Mouse (Mus musculus) heart, embryonic 10.5 days (tissue): ENCODE results near the gene Inpp5b. TPM values are rescaled to one million over a fixed set of nuclear protein-coding genes. Genes with fewer than 3 reads are reported as not detected.
A peak's percentile ranks its signal among the peaks of the same experiment; 100 is the strongest.

Experiments used
- DNase-seq: peaks from one replicate; pipeline ENCODE4 v3.0.0-alpha.2; 2017; ENCODE audit warnings: low spot score
- H3K27ac ChIP-seq: fragments of 300-500 bp; sonication (generic); 2 replicates; pipeline ENCODE4 v1.5.1; 2016; ENCODE audit warnings: mild to moderate bottlenecking
- H3K27me3 ChIP-seq: fragments of 300-500 bp; sonication (generic); 2 replicates; pipeline ENCODE4 v1.6.1; 2016; ENCODE audit warnings: mild to moderate bottlenecking; ENCODE audit not compliant: poor library complexity, insufficient read depth, severe bottlenecking
- H3K36me3 ChIP-seq: fragments of 300-500 bp; sonication (generic); 2 replicates; pipeline ENCODE4 v1.6.1; 2016; ENCODE audit warnings: mild to moderate bottlenecking, moderate library complexity
- H3K4me1 ChIP-seq: fragments of 300-500 bp; sonication (generic); 2 replicates; pipeline ENCODE4 v1.6.1; 2016; ENCODE audit warnings: mild to moderate bottlenecking
- H3K4me3 ChIP-seq: fragments of 300-500 bp; sonication (generic); 2 replicates; pipeline ENCODE4 v1.5.1; 2016; ENCODE audit warnings: mild to moderate bottlenecking, moderate library complexity
- H3K9me3 ChIP-seq: fragments of 300-500 bp; sonication (generic); 2 replicates; pipeline ENCODE4 v1.6.1; 2016; ENCODE audit warnings: mild to moderate bottlenecking, moderate library complexity
- WGBS: fragments of 180-500 bp; shearing (Covaris S2); methylation state at CpG from one replicate; pipeline ENCODE4 v1.1.7; 2016; 5-methylcytosine and 5-hydroxymethylcytosine counted together
- polyA plus RNA-seq: library from polyadenylated mRNA; unstranded; fragments of >200 nt; fragmentation: Nextera tagmentation; extraction: Ambion mirVana; gene quantifications from 2 replicates; pipeline ENCODE4 v1.2.1, GENCODE M21; 2016

Inpp5b gene
- polyA plus RNA-seq, 1 experiment from 2014 or later = 25.5 TPM

DNA sequence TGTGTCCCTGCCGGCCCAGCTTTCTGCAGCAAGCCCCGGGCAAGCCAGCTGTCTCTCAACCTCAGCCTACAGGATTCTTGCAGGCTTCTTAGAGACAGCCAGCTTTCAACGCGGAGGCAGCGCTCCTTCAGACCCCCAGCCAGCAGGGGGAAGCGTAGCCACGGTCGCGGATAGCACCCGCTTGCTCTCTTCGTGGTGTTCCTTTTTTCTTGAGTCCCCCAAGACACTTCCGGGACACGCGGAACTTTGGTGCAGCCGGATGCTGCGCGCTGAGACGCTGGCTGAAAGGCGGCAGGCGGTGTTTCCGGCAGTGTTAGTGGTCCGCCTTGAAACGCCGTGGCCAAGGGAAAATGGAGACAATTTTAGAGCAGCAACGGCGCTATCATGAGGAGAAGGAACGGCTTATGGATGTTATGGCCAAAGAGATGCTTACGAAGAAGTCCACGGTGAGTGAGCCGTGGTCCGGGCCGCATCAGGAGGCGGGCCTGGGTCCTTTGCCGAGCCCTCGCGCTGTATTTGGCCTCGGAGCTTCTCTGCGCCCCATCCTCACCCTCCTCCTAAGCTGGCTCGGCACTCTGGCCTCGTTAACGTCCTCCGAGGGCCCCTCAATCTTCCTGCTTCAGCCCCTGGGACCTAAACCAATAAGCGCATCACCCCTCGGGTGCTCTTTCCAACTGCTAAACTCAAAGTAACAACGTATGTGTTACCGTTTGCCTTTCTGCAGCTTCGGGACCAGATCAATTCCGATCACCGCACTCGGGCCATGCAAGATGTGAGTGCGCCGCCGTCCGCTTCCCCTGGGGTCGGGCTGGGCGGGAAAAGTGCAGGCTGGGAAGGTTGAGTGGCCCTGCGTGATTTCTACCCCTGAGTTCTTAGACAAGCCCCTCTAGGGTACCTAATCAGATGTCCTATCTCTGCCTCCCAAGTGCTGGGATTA is 26.8 kb upstream of the Inpp5b start, which contains the start of gene Sf3a3:
Sf3a3 (plus strand) TSS at position 232 of the 937 bp plus-strand sequence.
- peak within 1 kb of the TSS; percentile 93 for H3K4me3 ChIP-seq
- under 1% methylated on average over 57 of the region's 57 CpGs for WGBS

DNA sequence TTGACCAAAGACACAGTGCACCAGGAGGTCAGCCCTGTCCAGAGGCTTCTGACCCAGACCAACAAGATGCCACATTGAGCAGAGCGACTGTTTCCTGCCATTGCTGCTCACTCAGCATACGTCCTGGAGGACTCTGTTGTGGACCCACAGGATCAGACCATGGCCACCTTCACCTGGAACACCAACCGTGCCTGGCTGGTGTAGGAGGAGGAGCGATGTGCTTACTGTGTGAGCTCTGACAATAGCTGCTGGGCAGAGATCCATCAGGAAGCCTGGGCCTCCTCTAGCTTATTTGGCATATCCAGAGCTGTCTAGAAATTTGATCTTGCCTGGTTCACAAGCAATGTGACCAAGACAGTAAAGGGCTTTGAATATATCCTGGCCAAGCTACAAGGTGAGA is 22.5 kb upstream of the Inpp5b start:
- Histone ChIP-seq H3K27me3 (no peaks in the 10 kb centered on the region), H3K27ac (no peak overlapping the region), H3K4me1 (peaks cover 14% of the 10 kb centered on the region), H3K4me3 (no peak overlapping the region), H3K9me3 (no peaks in the 10 kb centered on the region), H3K36me3 (peaks cover 81% of the 10 kb centered on the region)
- no peak for DNase-seq
- 98% methylated on average over 4 of the region's 4 CpGs for WGBS

More for the DNA sequence above, 26.8 kb upstream of the Inpp5b start, which contains the start of gene Sf3a3:
- no peaks in the 10 kb centered on the region for H3K9me3 ChIP-seq
- H3K36me3 ChIP-seq = peaks cover 41% of the 10 kb centered on the region
- H3K27ac ChIP-seq = peak within 1 kb of the TSS; percentile 90
- H3K4me1 ChIP-seq = peaks cover 23% of the 10 kb centered on the region
- DNase-seq = peak; percentile 98
- H3K27me3 ChIP-seq = no peaks in the 10 kb centered on the region

DNA sequence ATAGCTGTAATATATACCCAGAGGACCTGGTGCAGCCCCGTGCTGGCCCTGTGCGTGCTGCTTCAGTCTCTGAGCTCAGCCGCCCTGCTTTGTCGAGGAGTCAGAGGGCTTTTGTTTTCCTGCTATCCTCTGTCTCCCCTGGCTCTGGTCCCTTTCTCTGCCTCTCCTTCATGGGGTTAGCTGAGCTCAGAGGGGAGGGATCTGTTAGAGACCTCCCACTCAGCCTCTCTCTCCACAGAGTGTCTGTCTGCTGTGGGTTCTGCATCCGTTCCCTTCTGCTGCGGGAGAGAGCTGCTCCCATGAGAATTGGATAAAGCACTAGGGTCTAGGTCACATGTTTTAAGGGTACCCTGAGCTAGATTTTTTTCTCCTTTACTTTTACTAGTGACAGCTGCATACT is 15.5 kb upstream of the Inpp5b start:
- 91% methylated on average over 6 of the region's 6 CpGs for WGBS
- Histone ChIP-seq H3K27me3 (no peaks in the 10 kb centered on the region), H3K27ac (no peak overlapping the region), H3K4me1 (no peaks in the 10 kb centered on the region), H3K36me3 (peaks cover 97% of the 10 kb centered on the region), H3K9me3 (no peaks in the 10 kb centered on the region), H3K4me3 (no peak overlapping the region)
- DNase-seq = no peak

DNA sequence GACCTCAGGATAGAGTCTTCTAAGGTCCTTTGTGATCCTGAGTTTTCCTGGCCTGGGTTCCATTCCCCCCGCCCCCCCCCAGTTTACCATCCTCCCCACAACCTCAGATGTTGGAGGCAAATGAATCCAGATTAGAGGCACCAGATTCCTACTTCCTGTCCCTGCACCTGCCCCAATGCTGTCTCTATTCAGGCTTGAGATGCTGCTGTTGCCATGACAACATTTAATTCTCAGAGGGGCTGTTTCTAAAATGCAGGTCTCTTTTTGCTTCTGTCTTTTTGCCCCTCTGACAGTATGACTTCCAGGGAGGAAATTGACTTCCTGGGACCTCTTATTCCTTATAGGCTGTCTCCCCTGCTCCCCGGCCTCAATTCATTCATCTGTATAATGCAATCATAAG is 4.7 kb upstream of the Inpp5b start:
- H3K27me3 ChIP-seq = no peaks in the 10 kb centered on the region
- no peak for DNase-seq
- no peaks in the 10 kb centered on the region for H3K9me3 ChIP-seq
- peaks cover 29% of the 10 kb centered on the region for H3K4me1 ChIP-seq
- no peak overlapping the region for H3K27ac ChIP-seq
- peaks cover 19% of the 10 kb centered on the region for H3K36me3 ChIP-seq
- H3K4me3 ChIP-seq = no peak overlapping the region
- WGBS = 70% methylated on average over 2 of the region's 2 CpGs

DNA sequence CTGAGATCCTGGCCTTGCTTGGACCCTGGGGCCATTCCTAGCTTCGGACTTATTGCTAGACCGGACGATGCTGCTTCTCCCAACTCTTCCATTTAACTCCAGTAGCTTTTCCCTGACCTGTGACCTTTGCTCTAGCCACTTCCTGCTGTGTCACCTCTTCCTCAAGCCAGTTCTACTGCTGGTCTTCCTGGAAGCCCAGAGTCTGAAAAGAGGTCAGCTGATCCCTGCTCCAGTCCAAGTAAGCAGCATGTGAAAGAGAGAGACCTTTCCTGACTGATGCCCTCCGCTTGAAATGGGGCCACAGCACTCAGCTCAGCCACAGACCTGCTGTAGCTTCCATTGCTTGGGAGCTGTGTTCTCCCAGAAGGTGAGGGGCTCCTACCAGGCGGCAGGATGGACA is 4.2 kb upstream of the Inpp5b start:
- H3K4me1 ChIP-seq = peaks cover 34% of the 10 kb centered on the region
- no peaks in the 10 kb centered on the region for H3K9me3 ChIP-seq
- WGBS = 82% methylated on average over 5 of the region's 5 CpGs
- H3K4me3 ChIP-seq = no peak overlapping the region
- no peak overlapping the region for H3K27ac ChIP-seq
- no peaks in the 10 kb centered on the region for H3K27me3 ChIP-seq
- DNase-seq = no peak
- peaks cover 14% of the 10 kb centered on the region for H3K36me3 ChIP-seq

DNA sequence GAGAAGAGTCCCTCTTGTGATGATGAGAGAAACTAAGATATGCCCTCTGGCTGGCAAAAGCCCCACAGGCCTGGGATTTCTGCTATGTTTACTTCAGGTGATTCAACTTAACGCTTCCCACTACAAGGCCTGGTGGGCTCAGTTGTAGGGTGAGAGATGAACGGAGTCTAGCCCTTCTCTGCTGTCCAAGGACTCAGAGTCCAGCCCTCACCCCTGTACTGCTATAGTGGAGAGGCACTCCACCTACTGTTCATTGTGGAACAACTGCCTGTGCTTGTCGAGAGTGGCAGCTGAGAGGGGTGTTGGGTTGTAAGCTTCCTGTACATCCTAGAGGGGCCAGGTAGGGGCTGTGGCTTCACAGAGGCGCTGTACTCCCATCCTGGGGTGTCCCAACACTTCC is 3.6 kb upstream of the Inpp5b start:
- peaks cover 8% of the 10 kb centered on the region for H3K36me3 ChIP-seq
- peaks cover 34% of the 10 kb centered on the region for H3K4me1 ChIP-seq
- H3K9me3 ChIP-seq = no peaks in the 10 kb centered on the region
- H3K27me3 ChIP-seq = no peaks in the 10 kb centered on the region
- H3K4me3 ChIP-seq = no peak overlapping the region
- no peak for DNase-seq
- H3K27ac ChIP-seq = no peak overlapping the region
- 63% methylated on average over 4 of the region's 4 CpGs for WGBS

DNA sequence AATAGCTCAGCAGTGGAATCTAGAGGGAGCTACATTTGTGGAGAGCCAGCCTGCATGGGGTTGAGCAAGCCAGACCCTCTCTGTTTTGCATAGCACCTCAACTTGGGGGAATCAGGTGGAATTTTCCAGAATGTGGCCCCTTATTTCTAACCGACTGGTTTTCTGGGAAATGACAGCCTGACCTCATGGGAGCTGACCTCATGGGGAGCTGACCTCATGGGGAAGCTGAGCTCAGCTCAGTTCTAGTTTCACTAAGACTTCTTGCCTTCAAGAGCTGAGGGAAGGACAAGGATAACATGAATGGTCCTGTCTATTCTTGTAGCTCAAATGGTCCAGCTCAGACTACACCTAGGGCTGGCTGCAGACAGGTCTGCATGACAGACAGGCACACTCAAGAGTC is 2.9 kb upstream of the Inpp5b start:
- Histone ChIP-seq H3K4me3 (no peak overlapping the region), H3K27me3 (no peaks in the 10 kb centered on the region), H3K9me3 (no peaks in the 10 kb centered on the region), H3K4me1 (peaks cover 34% of the 10 kb centered on the region), H3K27ac (no peak overlapping the region), H3K36me3 (peaks cover under 1% of the 10 kb centered on the region; the same call in 1 of the 2 replicates)
- DNase-seq = no peak
- WGBS = 45% methylated on average over 1 of the region's 1 CpGs

DNA sequence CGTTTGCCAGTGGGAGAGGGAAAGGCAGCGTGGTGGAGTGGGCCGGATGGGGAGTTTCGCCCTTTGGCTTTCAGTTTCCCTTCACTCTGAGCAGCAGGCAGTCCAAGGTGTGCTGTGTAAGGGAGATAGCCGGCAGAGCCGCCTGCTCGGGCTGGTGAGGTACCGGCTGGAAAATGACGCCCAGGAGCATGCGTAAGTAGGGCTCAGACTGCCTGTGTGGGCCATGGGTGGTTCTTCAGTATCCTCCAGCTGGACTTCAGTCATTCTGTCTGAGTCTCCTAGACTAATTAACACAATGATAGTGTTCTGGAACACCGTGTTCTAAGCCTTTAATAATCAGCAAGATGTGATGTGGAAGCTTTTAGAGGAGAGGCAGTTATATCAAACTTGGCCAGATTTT is 1.2 kb downstream of the Inpp5b start:
- no peaks in the 10 kb centered on the region for H3K9me3 ChIP-seq

DNA sequence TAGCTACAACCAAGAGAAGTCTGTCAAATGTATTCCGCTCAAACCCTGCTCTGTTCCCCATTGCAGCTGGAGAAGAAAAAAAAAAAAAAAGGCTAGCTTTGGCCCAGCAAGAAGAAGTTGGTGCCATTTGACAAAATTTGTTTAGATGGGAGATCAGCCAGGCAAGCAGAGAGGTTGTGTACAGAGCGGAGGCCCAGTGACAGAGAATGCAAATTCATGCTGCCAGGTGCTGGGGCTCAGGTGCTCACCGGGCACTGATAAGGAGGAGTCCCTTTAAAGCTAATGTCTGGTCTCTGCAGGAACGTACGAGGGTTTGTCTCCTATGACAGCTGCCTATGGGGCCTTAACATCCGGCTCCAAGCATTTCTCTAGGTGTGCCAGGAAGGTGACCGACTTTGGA is 4.9 kb downstream of the Inpp5b start:
- Histone ChIP-seq H3K36me3 (0 out of 2 replicates have a peak, but pooled peaks cover 3% of the 10 kb centered on the region), H3K9me3 (no peaks in the 10 kb centered on the region), H3K27ac (no peak overlapping the region), H3K27me3 (peaks cover 16% of the 10 kb centered on the region; the same call in 1 of the 2 replicates), H3K4me3 (no peak overlapping the region), H3K4me1 (peaks cover 12% of the 10 kb centered on the region)
- no peak for DNase-seq
- WGBS = 71% methylated on average over 7 of the region's 7 CpGs

More for the DNA sequence above, 1.2 kb downstream of the Inpp5b start:
- H3K27me3 ChIP-seq = 0 out of 2 replicates have a peak, but pooled peaks cover 4% of the 10 kb centered on the region
- 82% methylated on average over 11 of the region's 11 CpGs for WGBS
- H3K4me3 ChIP-seq = no peak overlapping the region
- no peak overlapping the region for H3K27ac ChIP-seq
- peaks cover 19% of the 10 kb centered on the region for H3K4me1 ChIP-seq
- DNase-seq = no peak
- 0 out of 2 replicates have a peak, but pooled peaks cover 3% of the 10 kb centered on the region for H3K36me3 ChIP-seq

DNA sequence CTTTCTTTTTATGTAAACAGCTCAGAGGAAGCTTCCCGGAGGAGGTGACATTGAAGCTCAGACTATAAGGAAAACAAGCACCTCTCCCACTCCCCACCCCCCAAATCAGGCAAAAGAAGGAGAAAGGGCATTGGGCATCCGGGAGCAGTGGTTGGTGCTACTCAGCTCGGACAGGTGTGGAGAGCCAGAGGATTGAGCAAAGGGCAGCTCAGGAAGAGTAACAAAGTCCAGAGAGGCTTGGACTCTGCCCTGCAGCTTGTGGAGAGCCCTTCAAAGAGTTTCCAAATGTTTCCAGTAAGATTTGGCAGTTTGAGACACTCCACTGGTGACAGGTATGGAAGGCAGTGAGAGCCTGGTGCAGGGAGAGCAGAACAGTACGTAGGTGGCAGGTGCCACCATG is 6.2 kb downstream of the Inpp5b start:
- 0 out of 2 replicates have a peak, but pooled peaks cover 3% of the 10 kb centered on the region for H3K36me3 ChIP-seq
- H3K27me3 ChIP-seq = peaks cover 16% of the 10 kb centered on the region; the same call in 1 of the 2 replicates
- DNase-seq = no peak
- H3K4me3 ChIP-seq = no peak overlapping the region
- peaks cover 15% of the 10 kb centered on the region for H3K4me1 ChIP-seq
- WGBS = 40% methylated on average over 4 of the region's 4 CpGs
- no peak overlapping the region for H3K27ac ChIP-seq
- H3K9me3 ChIP-seq = no peaks in the 10 kb centered on the region

DNA sequence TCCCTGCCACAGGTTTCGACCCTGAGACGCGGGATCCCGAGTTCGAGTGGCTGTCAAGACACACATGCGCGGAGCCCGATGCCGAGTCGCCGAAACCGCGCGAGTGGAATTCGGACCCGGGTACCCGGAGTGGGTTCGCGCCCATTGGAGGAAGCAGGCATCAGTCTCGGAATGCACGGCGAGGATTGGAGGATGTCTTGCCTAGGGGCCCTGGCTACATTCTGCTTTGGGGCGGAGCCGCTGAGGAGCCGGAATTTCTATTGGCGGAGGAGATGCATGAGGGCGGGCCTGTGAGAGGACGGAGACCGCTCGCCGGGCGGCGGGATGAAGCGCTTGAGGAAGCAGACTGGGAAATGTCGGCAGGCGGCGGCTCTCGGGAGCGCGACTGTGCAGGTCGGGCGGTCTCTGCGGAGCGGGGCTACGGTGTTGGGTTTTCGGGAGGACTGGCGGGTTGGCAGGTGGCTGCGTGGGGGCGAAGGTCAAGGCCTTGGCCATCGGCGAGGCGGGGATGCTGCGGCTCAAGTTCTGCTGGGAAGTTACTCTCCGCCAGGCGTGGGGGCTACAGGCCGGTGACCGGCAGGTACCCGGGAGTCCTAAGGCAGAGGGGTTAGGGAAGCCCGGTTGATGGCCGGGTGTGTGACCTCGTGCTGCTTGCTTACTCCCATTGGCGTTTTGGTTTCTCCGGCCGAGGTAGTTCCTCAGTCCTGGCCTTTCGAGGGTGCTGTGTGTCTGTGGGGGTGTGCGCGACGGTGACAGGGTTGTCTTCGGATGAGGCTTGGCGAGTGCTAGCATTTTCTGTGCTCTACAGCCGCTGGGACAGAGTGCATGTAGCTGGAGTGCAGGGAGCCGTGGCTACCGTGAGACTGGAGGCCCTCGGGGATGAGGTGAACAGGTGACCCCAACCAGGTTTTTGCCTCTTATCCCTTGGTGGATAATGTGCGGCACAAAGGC is 9.9 kb downstream of the Inpp5b start:
- under 1% methylated on average over 75 of the region's 75 CpGs for WGBS
- Histone ChIP-seq H3K4me3 (peak overlapping the region; percentile 90), H3K9me3 (no peaks in the 10 kb centered on the region), H3K27me3 (peaks cover 16% of the 10 kb centered on the region; the same call in 1 of the 2 replicates), H3K36me3 (no peaks in the 10 kb centered on the region), H3K4me1 (peaks cover 38% of the 10 kb centered on the region), H3K27ac (peak overlapping the region; percentile 87)
- peak; percentile 99 for DNase-seq

DNA sequence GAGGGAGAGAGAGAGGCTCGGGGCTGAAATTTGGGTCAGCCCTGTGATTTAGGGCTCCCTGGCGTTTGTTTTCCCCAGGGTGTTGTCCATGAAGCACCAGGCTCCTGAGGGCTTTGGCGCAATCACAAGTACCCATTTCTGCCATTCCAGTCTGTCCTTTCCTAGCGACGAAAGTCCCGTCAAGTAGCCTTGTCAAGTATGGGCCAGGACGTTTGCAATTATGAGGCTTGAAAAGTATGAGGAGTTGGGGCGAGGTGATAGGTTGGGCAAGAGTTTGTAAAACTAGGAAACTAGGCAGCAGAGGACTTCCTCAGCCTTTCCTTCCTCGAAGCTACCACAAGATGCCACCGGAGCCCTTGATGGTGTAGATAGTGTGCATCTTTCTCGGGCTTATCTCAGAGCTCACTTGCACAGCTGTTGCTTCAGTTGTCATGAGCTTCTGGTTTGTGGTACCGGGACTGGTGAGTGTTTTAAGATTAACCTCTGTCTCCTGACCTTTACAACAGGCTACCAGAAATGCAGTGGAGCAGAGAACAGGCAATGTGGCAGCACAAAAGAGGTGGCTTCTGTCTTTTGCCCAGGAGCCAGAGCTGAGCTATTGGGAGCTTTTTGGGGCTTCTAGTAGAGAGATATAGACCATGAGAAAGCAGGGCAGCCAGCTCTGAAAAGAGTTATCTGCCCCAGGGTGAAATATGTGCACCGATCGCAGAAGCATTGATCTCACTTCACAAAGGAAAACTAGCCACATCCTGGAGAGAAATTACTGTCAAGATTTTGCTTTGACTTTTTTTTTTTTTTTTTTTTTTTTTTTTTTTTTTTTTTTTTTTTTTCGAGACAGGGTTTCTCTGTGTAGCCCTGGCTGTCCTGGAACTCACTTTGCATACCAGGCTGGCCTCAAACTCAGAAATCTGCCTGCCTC is 10.9 kb downstream of the Inpp5b start:
- Histone ChIP-seq H3K4me3 (peak overlapping the region; percentile 90), H3K27ac (peak overlapping the region; percentile 87), H3K36me3 (no peaks in the 10 kb centered on the region), H3K27me3 (peaks cover 15% of the 10 kb centered on the region; the same call in 1 of the 2 replicates), H3K9me3 (no peaks in the 10 kb centered on the region), H3K4me1 (peaks cover 38% of the 10 kb centered on the region)
- peak; percentile 81 for DNase-seq
- 12% methylated on average over 15 of the region's 15 CpGs for WGBS
